Mouse (Mus musculus) hindbrain, embryonic 13.5 days (tissue): ENCODE measurements around the gene Tceanc2. TPM values are rescaled to one million over a fixed set of nuclear protein-coding genes. Genes with fewer than 3 reads are reported as not detected.

Experiments
- ATAC-seq: fragments of 200-750 bp; cut with Nextera tagmentation; 2 replicates; pipeline ENCODE4 v1.8.0; 2017; ENCODE audit warnings: moderate TSS enrichment; ENCODE audit not compliant: low FRiP score
- H3K27ac ChIP-seq: fragments of 300-500 bp; sonication (generic); 2 replicates; pipeline ENCODE4 v1.5.1; 2015; ENCODE audit warnings: inconsistent platforms, mild to moderate bottlenecking, moderate library complexity
- H3K27me3 ChIP-seq: fragments of 300-500 bp; sonication (generic); 2 replicates; pipeline ENCODE4 v1.6.1; 2015; ENCODE audit warnings: mild to moderate bottlenecking, inconsistent platforms
- H3K36me3 ChIP-seq: fragments of 300-500 bp; sonication (generic); 2 replicates; pipeline ENCODE4 v1.6.1; 2015; ENCODE audit warnings: mild to moderate bottlenecking, inconsistent platforms
- H3K4me1 ChIP-seq: fragments of 300-500 bp; sonication (generic); replicated peaks from 2 replicates; pipeline ENCODE4 v1.6.1; 2015; ENCODE audit warnings: inconsistent platforms
- H3K4me2 ChIP-seq: fragments of 300-500 bp; sonication (generic); 2 replicates; pipeline ENCODE4 v1.6.1; 2015; ENCODE audit warnings: inconsistent platforms, mild to moderate bottlenecking, moderate library complexity
- H3K4me3 ChIP-seq: fragments of 300-500 bp; sonication (generic); 2 replicates; pipeline ENCODE4 v1.5.1; 2015; ENCODE audit warnings: mild to moderate bottlenecking, inconsistent platforms
- H3K9ac ChIP-seq: fragments of 300-500 bp; sonication (generic); 2 replicates; pipeline ENCODE4 v1.6.1; 2015; ENCODE audit warnings: mild to moderate bottlenecking, inconsistent platforms
- H3K9me3 ChIP-seq: fragments of 300-500 bp; sonication (generic); 2 replicates; pipeline ENCODE4 v1.6.1; 2016; ENCODE audit warnings: inconsistent platforms
- WGBS: fragments of 180-500 bp; shearing (Covaris S2); methylation state at CpG from one replicate; pipeline ENCODE4 v1.1.7; 2015; 5-methylcytosine and 5-hydroxymethylcytosine counted together
- polyA plus RNA-seq: library from polyadenylated mRNA; unstranded; fragments of >200 nt; fragmentation: Nextera tagmentation; extraction: Ambion mirVana; gene quantifications from 2 replicates; pipeline ENCODE4 v1.2.1, GENCODE M21; 2015

The Tceanc2 gene
- polyA plus RNA-seq, 1 experiment from 2014 or later: 26.1 TPM

DNA sequence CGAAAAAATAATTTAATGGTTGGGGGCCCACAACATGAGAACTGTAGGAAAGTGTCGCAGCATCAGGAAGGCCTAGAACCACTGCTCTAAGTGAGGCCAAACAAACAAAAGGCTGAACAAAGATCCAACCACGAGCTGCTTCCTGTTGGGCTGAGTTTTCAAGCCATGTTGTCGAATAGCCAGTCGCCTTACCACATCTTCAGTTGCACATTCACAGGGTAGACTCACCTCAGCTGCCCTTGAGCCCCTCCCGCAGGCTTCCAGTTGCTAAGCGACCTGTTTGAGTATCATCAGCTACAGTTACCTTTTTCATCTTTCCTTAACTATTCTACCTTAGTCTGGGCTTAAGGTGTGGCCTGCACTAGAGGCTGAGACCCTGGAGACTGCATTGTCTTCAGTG, 24.1 kb upstream of the Tceanc2 start:
- ATAC-seq: no peak
- Histone ChIP-seq H3K4me1 (no peaks in the 10 kb centered on the region), H3K36me3 (peaks cover 96% of the 10 kb centered on the region), H3K4me3 (no peak overlapping the region), H3K9ac (no peak overlapping the region), H3K27me3 (no peaks in the 10 kb centered on the region), H3K4me2 (no peak overlapping the region), H3K27ac (no peak overlapping the region), H3K9me3 (no peaks in the 10 kb centered on the region)
- WGBS: 91% methylated on average over 7 of the region's 7 CpGs

DNA sequence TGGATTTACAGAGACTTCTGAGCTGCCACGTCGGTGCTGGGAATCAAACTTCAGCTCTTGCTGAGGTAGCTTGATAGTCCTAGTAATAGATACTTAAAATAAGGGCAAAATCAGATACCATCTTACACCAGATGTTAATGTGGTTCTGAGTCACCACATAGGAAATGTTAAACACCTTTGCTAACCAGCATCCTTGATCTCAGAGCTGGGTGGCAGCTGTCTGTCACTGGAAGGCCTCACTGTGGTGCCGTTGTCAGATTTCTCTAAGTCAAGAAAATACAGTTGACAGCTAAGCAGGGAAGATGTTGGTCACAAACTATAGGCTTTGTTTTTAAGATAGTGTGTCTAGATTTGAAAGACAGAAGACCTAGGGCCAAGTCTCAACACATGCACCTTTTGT, 22.9 kb upstream of the Tceanc2 start:
- Histone ChIP-seq H3K36me3 (peaks cover 96% of the 10 kb centered on the region), H3K9ac (no peak overlapping the region), H3K27ac (no peak overlapping the region), H3K9me3 (no peaks in the 10 kb centered on the region), H3K27me3 (no peaks in the 10 kb centered on the region), H3K4me2 (no peak overlapping the region), H3K4me1 (no peaks in the 10 kb centered on the region), H3K4me3 (no peak overlapping the region)
- no peak for ATAC-seq
- 98% methylated on average over 3 of the region's 3 CpGs for WGBS

DNA sequence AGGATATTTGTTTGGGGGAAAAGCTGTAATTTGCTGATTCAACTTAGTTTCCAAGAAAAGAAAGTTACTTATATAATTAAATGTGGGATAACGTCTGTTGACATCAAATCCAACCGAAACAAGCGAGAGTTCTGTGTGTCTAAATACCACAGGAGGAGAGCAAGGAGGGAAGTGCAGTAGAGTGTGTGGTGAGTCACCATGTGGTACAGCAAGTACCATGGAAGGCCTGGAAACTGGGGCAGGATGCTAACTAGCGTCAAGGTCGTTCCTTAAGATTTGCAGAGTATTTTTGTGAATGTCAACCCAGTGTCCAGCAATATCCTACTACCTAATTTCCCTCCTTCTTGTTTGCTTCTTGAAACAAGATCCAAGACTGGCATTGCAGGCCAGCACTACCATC, 19.2 kb upstream of the Tceanc2 start:
- H3K9me3 ChIP-seq: no peaks in the 10 kb centered on the region
- ATAC-seq: no peak
- no peak overlapping the region for H3K27ac ChIP-seq
- no peaks in the 10 kb centered on the region for H3K27me3 ChIP-seq
- no peak overlapping the region for H3K4me2 ChIP-seq
- H3K4me3 ChIP-seq: no peak overlapping the region
- H3K36me3 ChIP-seq: peaks cover 87% of the 10 kb centered on the region
- H3K9ac ChIP-seq: no peak overlapping the region
- no peaks in the 10 kb centered on the region for H3K4me1 ChIP-seq
- 97% methylated on average over 5 of the region's 5 CpGs for WGBS

DNA sequence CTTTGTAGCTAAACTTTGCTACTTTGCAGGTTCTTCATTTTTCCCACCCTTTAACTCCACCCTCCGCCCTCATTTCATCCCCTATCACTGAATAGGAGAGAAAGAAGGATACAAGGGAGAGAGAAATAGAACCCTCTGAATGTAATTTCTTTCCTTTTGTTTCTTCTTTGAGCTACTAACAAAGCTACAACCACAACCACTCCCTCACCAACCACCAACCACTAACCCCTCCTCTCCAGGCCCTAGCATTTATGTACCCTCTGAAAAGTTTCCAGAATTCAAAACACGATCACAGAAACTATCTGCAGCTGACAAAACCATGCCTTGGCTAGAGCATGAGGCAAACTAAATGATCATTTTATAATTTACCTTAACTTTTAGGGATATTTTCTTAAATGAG, 17.5 kb upstream of the Tceanc2 start:
- H3K36me3 ChIP-seq: peaks cover 83% of the 10 kb centered on the region
- no peak for ATAC-seq

DNA sequence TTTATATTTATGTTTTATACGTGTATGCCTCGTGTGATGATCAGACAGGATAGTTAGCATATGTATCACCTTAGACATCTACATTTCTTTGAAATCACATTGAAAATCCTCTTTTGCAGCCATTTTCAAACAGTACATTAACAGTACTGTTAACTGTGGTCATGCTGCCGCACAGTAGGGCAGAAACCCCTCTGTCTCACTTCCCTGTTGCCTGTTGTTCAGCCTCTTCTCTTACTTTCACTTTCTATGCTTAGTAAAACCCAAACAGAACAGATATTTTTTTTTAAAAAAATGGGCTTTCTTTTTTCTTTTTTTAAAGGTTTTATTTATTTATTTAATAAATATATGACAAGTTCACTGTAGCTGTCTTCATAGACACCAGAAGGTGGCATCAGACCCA, 14.9 kb upstream of the Tceanc2 start:
- Histone ChIP-seq H3K36me3 (peaks cover 79% of the 10 kb centered on the region), H3K27ac (no peak overlapping the region), H3K27me3 (no peaks in the 10 kb centered on the region), H3K4me2 (no peak overlapping the region), H3K9ac (no peak overlapping the region), H3K4me3 (no peak overlapping the region), H3K4me1 (no peaks in the 10 kb centered on the region), H3K9me3 (no peaks in the 10 kb centered on the region)
- 93% methylated on average over 3 of the region's 3 CpGs for WGBS
- no peak for ATAC-seq

More for the DNA sequence above, 17.5 kb upstream of the Tceanc2 start:
- Histone ChIP-seq H3K4me3 (no peak overlapping the region), H3K4me1 (no peaks in the 10 kb centered on the region), H3K9me3 (no peaks in the 10 kb centered on the region), H3K27ac (no peak overlapping the region), H3K9ac (no peak overlapping the region), H3K4me2 (no peak overlapping the region), H3K27me3 (no peaks in the 10 kb centered on the region)
- WGBS: 99% methylated on average over 2 of the region's 2 CpGs

DNA sequence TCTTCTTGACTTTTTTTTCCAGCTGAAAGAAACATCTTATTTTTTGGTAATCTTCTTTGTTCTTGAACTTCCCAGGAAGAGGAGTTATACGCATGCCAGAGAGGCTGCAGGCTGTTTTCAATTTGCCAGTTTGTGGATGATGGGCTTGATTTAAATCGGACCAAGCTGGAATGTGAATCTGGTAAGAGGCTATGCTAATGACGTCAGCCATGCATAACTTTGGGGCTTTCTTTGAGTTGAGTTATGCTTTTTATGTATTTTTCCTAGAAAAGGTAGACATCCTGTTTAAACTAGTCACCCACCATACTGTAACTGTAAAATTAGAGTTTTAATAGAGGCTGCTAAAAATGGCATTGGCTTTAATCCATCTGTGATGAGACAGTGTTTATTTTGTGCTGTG, 6.8 kb upstream of the Tceanc2 start:
- 76% methylated on average over 3 of the region's 3 CpGs for WGBS
- H3K4me3 ChIP-seq: no peak overlapping the region
- H3K4me1 ChIP-seq: peaks cover 22% of the 10 kb centered on the region
- no peak overlapping the region for H3K9ac ChIP-seq
- no peak for ATAC-seq
- no peak overlapping the region for H3K27ac ChIP-seq
- peaks cover 43% of the 10 kb centered on the region for H3K36me3 ChIP-seq
- no peaks in the 10 kb centered on the region for H3K9me3 ChIP-seq
- no peaks in the 10 kb centered on the region for H3K27me3 ChIP-seq
- no peak overlapping the region for H3K4me2 ChIP-seq

DNA sequence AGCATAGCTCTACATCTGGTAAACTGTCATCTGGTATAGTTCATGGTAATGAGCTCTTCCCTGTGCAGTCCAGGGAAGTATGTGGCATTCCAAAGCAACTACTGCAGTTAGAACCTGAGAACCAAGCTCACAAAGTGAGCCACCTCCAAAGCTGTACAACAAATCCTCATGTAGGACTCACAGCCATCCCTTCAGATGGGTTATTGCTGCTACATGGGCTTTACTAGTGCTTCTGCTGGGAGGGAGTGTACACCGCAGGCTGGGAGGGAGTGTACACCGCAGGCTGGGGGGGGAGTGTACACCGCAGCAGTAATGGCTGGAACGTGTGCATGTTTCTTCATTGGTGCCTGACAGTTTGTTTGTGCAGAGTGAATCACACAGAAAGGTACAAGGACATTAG, 4.3 kb upstream of the Tceanc2 start:
- Histone ChIP-seq H3K9ac (0 out of 2 replicates have a peak overlapping the region, but pooled peaks have one; percentile 0), H3K9me3 (no peaks in the 10 kb centered on the region), H3K36me3 (peaks cover 20% of the 10 kb centered on the region), H3K4me3 (no peak overlapping the region), H3K4me2 (no peak overlapping the region), H3K4me1 (peaks cover 33% of the 10 kb centered on the region), H3K27me3 (no peaks in the 10 kb centered on the region), H3K27ac (no peak overlapping the region)
- ATAC-seq: no peak
- whole genome bisulfite sequencing: 89% methylated on average over 4 of the region's 4 CpGs

DNA sequence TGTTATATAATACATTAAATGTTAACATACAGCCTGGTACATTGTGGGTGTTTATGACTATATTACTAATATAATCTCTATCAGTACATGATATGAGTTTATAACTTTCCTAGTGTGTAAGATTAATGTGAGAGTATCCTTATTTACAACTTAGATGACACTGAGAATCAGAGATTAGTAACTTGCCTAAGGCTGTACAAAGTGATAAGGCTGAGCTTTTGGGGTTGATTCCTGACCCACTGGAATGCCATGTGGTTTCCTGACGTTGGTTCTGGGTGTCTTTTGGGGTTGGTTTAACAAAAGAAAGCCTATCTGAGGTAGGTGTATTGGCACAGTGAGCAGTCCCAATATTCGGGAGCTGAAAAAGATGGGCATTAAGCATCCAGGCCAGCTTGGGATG, 3.9 kb upstream of the Tceanc2 start:
- Histone ChIP-seq H3K9me3 (no peaks in the 10 kb centered on the region), H3K4me3 (no peak overlapping the region), H3K9ac (0 out of 2 replicates have a peak overlapping the region, but pooled peaks have one; percentile 0), H3K27ac (no peak overlapping the region), H3K4me1 (peaks cover 34% of the 10 kb centered on the region), H3K27me3 (no peaks in the 10 kb centered on the region), H3K4me2 (no peak overlapping the region), H3K36me3 (peaks cover 16% of the 10 kb centered on the region)
- no peak for ATAC-seq
- WGBS: 78% methylated on average over 2 of the region's 2 CpGs

DNA sequence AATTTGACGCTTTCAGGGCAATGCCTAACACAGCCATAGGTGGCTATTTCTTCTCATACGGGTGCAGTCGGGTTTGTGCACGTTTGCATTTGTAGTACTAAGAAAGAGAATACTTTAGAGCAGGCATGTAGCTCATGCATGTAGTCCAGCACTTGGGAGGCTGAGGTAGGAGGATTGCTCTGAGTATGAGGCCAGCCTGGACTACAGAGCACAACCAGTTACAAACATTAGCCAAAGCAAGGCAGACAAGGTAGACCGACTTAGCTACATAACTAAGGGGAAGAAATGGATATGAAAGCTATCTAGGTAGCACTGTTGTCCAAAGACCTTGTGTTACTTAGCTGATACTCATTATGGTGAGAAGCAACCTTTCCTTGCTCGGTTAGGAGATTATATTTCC, 3.0 kb upstream of the Tceanc2 start:
- no peaks in the 10 kb centered on the region for H3K9me3 ChIP-seq
- 89% methylated on average over 6 of the region's 6 CpGs for WGBS

DNA sequence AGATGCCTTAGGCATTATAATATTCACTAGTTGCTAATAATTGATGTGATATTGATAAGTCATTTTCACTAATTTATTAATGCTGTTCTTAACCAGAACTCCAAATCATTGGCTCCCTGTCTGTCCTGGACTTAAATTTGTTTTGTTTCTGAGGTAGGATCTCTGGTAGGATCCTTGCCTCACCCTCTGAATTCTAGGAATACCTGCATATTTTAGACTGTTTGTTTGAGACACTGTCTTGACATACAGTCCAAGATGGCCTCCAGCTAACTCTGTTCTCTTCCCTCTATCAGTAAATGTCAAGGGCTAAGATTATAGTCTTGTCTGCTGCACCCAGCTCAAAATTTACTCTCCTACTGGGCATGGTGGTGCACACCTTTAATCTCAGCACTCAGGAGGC, 1.8 kb upstream of the Tceanc2 start:
- Histone ChIP-seq H3K4me3 (peak overlapping the region; percentile 99; the same call in 1 of the 2 replicates), H3K27me3 (no peaks in the 10 kb centered on the region), H3K9me3 (no peaks in the 10 kb centered on the region), H3K27ac (no peak overlapping the region), H3K9ac (peak overlapping the region; percentile 97; the same call in 1 of the 2 replicates), H3K4me2 (peak overlapping the region; percentile 79), H3K36me3 (no peaks in the 10 kb centered on the region; the same call in 1 of the 2 replicates), H3K4me1 (peaks cover 53% of the 10 kb centered on the region)
- ATAC-seq: no peak

More for the DNA sequence above, 3.0 kb upstream of the Tceanc2 start:
- Histone ChIP-seq H3K36me3 (peaks cover 8% of the 10 kb centered on the region), H3K4me1 (peaks cover 43% of the 10 kb centered on the region), H3K4me3 (no peak overlapping the region), H3K9ac (no peak overlapping the region), H3K27ac (no peak overlapping the region), H3K4me2 (no peak overlapping the region), H3K27me3 (no peaks in the 10 kb centered on the region)
- no peak for ATAC-seq

DNA sequence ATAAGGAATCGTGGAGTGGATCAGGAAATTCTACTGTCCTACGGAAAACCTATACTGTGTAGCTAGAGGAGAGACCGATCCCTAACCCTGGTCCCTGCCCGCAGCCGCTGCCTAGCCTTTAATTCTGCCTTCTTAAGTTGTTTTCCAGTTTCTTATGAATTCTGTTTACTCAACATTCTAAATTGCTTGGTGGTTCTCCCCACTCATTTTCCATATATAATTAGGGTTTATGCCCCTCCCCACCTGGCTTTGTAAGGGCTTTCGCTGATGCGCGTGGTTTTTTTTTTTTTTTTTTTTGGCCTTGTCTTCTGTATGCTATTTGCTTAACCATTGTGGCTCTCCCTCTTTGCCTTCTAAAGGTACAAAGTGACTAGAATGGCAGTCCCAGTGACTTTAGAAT, 645 bp upstream of the Tceanc2 start:
- H3K36me3 ChIP-seq: peaks cover 10% of the 10 kb centered on the region
- H3K27ac ChIP-seq: peak overlapping the region; percentile 99
- peaks cover 56% of the 10 kb centered on the region for H3K4me1 ChIP-seq
- no peak for ATAC-seq
- H3K9ac ChIP-seq: peak overlapping the region; percentile 97
- H3K4me3 ChIP-seq: peak overlapping the region; percentile 99
- no peaks in the 10 kb centered on the region for H3K9me3 ChIP-seq
- WGBS: 4% methylated on average over 8 of the region's 8 CpGs
- H3K27me3 ChIP-seq: no peaks in the 10 kb centered on the region
- H3K4me2 ChIP-seq: peak overlapping the region; percentile 79

DNA sequence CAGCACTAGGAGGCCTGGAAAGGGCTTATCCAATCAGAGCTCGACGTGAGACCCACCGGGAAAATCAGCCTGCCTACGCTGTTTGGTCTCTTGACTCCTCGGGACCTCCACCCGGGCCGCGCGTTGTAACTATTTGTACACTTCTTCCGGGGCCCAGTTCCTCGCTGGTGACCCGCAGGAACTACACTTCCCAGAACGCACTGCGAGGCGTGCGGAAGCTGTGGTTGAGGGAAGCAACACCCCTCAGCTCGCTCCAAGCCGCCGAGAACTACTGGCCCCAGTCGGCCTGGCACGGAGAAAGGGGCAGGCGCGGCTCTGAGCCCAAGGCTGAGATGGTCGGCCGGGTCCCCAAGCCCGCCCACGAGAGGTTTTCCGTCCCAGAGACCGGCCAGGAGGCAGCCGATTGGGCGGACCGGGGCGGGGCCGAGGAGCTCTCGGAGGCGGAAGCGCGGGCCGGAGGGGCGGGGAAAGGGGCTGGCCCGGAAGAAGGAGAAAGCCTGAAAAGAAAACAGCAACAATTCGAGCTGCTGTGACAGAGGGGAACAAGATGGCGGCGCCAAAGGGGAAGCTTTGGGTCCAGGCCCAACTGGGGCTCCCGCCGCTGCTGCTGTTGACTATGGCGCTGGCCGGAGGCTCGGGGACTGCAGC, 610 bp downstream of the Tceanc2 start, which contains the start of gene Tmem59:
Gene Tmem59, plus strand, starts transcription at position 218 of the 648 bp plus-strand sequence.
- Histone ChIP-seq H3K9ac (peak within 1 kb of the TSS; percentile 97), H3K27me3 (no peaks in the 10 kb centered on the region), H3K4me1 (peaks cover 55% of the 10 kb centered on the region), H3K27ac (peak within 1 kb of the TSS; percentile 99), H3K36me3 (peaks cover 21% of the 10 kb centered on the region), H3K9me3 (no peaks in the 10 kb centered on the region), H3K4me2 (peak within 1 kb of the TSS; percentile 79), H3K4me3 (peak within 1 kb of the TSS; percentile 99)
- peak; percentile 95 for ATAC-seq
- under 1% methylated on average over 49 of the region's 49 CpGs for WGBS

DNA sequence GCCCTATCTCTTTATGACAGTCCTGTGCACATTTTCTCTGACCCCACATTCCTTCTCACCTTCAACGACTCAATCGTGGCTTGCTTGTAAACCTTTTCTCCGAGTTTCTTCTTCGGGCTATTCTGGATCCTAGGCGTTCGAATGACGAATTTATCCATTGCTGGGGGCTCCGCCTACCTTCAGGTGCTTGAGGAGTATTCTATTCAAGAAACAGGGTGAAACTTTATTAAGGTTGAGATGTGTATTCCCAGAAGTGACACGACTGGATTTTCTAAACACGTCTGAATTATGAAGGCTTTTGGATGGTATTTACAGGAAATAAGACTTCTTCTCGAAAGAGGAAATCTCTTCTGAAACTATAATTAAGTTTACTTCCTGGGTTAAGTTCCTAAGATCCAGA, 1.4 kb downstream of the Tceanc2 start:
- 59% methylated on average over 11 of the region's 11 CpGs for WGBS
- Histone ChIP-seq H3K9me3 (no peaks in the 10 kb centered on the region), H3K9ac (peak overlapping the region; percentile 97), H3K27me3 (no peaks in the 10 kb centered on the region), H3K27ac (peak overlapping the region; percentile 99), H3K36me3 (peaks cover 27% of the 10 kb centered on the region), H3K4me3 (peak overlapping the region; percentile 99), H3K4me1 (peaks cover 50% of the 10 kb centered on the region), H3K4me2 (peak overlapping the region; percentile 79)
- no peak for ATAC-seq
